Mouse (Mus musculus): ENCODE results near the gene Bcas3. TPM values are rescaled to one million over a fixed set of nuclear protein-coding genes. Genes with fewer than 3 reads are reported as not detected.

Bcas3 gene
- polyA plus RNA-seq, 1 experiment from 2014 or later, result 32.5 TPM

- no peaks in the 10 kb centered on the region for H3K36me3 ChIP-seq
- no peak overlapping the region for H3K9ac ChIP-seq
- no peak overlapping the region for H3K4me2 ChIP-seq
- H3K9me3 ChIP-seq, result no peaks in the 10 kb centered on the region
- H3K4me1 ChIP-seq, result peaks cover 43% of the 10 kb centered on the region
- no peak overlapping the region for H3K4me3 ChIP-seq
- no peak for ATAC-seq (ENCODE audit: borderline replicate concordance, extremely low read depth, low FRiP score, low TSS enrichment)
- H3K27me3 ChIP-seq, result no peaks in the 10 kb centered on the region
- 28% methylated on average over 13 of the region's 13 CpGs for WGBS
- H3K27ac ChIP-seq, result peak overlapping the region; percentile 52
Measured at GRCm38 (mm10) chr11:85628303-85629063, 275.5 kb downstream of the Bcas3 start.

GRCm38 (mm10) chr11:85632568-85632981 is 279.6 kb downstream of the Bcas3 start:
- Histone ChIP-seq H3K4me1 (peaks cover 28% of the 10 kb centered on the region), H3K4me3 (no peak overlapping the region), H3K9me3 (no peaks in the 10 kb centered on the region), H3K4me2 (no peak overlapping the region), H3K36me3 (no peaks in the 10 kb centered on the region), H3K27me3 (no peaks in the 10 kb centered on the region), H3K9ac (no peak overlapping the region), H3K27ac (peak overlapping the region; percentile 24; the same call in 1 of the 2 replicates)
- ATAC-seq (ENCODE audit: borderline replicate concordance, extremely low read depth, low FRiP score, low TSS enrichment), result no peak
- WGBS, result 44% methylated on average over 2 of the region's 2 CpGs

GRCm38 (mm10) chr11:85638696-85639495 is 285.9 kb downstream of the Bcas3 start:
- H3K4me1 ChIP-seq, result peaks cover 39% of the 10 kb centered on the region
- no peaks in the 10 kb centered on the region for H3K27me3 ChIP-seq
- H3K36me3 ChIP-seq, result no peaks in the 10 kb centered on the region
- H3K4me2 ChIP-seq, result no peak overlapping the region
- H3K27ac ChIP-seq, result no peak overlapping the region
- no peaks in the 10 kb centered on the region for H3K9me3 ChIP-seq
- no peak overlapping the region for H3K4me3 ChIP-seq
- 39% methylated on average over 12 of the region's 12 CpGs for WGBS
- ATAC-seq (ENCODE audit: borderline replicate concordance, extremely low read depth, low FRiP score, low TSS enrichment), result no peak
- no peak overlapping the region for H3K9ac ChIP-seq

- H3K4me3 ChIP-seq, result 0 out of 2 replicates have a peak overlapping the region, but pooled peaks have one; percentile 10
- H3K9me3 ChIP-seq, result no peaks in the 10 kb centered on the region
- H3K9ac ChIP-seq, result 0 out of 2 replicates have a peak overlapping the region, but pooled peaks have one; percentile 4
- H3K27ac ChIP-seq, result peak overlapping the region; percentile 84
- ATAC-seq (ENCODE audit: borderline replicate concordance, extremely low read depth, low FRiP score, low TSS enrichment), result peak; percentile 90
- WGBS, result 21% methylated on average over 5 of the region's 5 CpGs
- no peaks in the 10 kb centered on the region for H3K36me3 ChIP-seq
- H3K4me1 ChIP-seq, result peaks cover 47% of the 10 kb centered on the region
- peak overlapping the region; percentile 33 for H3K4me2 ChIP-seq
- no peaks in the 10 kb centered on the region for H3K27me3 ChIP-seq
Measured at GRCm38 (mm10) chr11:85640659-85641058, 287.7 kb downstream of the Bcas3 start.

GRCm38 (mm10) chr11:85641486-85641885 is 288.5 kb downstream of the Bcas3 start:
- Histone ChIP-seq H3K36me3 (no peaks in the 10 kb centered on the region), H3K4me2 (0 out of 2 replicates have a peak overlapping the region, but pooled peaks have one; percentile 33), H3K9me3 (no peaks in the 10 kb centered on the region), H3K4me3 (no peak overlapping the region), H3K27ac (peak overlapping the region; percentile 84), H3K27me3 (no peaks in the 10 kb centered on the region), H3K9ac (no peak overlapping the region), H3K4me1 (peaks cover 47% of the 10 kb centered on the region)
- whole genome bisulfite sequencing, result 54% methylated on average over 4 of the region's 4 CpGs
- no peak for ATAC-seq (ENCODE audit: borderline replicate concordance, extremely low read depth, low FRiP score, low TSS enrichment)

GRCm38 (mm10) chr11:85642591-85642990 is 289.6 kb downstream of the Bcas3 start:
- no peak overlapping the region for H3K4me3 ChIP-seq
- 51% methylated on average over 6 of the region's 6 CpGs for WGBS
- no peaks in the 10 kb centered on the region for H3K36me3 ChIP-seq
- peaks cover 47% of the 10 kb centered on the region for H3K4me1 ChIP-seq
- H3K4me2 ChIP-seq, result no peak overlapping the region
- H3K9ac ChIP-seq, result no peak overlapping the region
- H3K9me3 ChIP-seq, result no peaks in the 10 kb centered on the region
- peak overlapping the region; percentile 65 for H3K27ac ChIP-seq
- no peak for ATAC-seq (ENCODE audit: borderline replicate concordance, extremely low read depth, low FRiP score, low TSS enrichment)
- H3K27me3 ChIP-seq, result no peaks in the 10 kb centered on the region

GRCm38 (mm10) chr11:85643025-85643424 is 290.1 kb downstream of the Bcas3 start:
- Histone ChIP-seq H3K4me2 (no peak overlapping the region), H3K4me1 (peaks cover 47% of the 10 kb centered on the region), H3K4me3 (no peak overlapping the region), H3K36me3 (no peaks in the 10 kb centered on the region), H3K27ac (peak overlapping the region; percentile 65), H3K27me3 (no peaks in the 10 kb centered on the region), H3K9ac (no peak overlapping the region), H3K9me3 (no peaks in the 10 kb centered on the region)
- no peak for ATAC-seq (ENCODE audit: borderline replicate concordance, extremely low read depth, low FRiP score, low TSS enrichment)
- 78% methylated on average over 4 of the region's 4 CpGs for WGBS

GRCm38 (mm10) chr11:85643479-85644000 is 290.6 kb downstream of the Bcas3 start:
- no peak for ATAC-seq (ENCODE audit: borderline replicate concordance, extremely low read depth, low FRiP score, low TSS enrichment)
- Histone ChIP-seq H3K9ac (no peak overlapping the region), H3K27ac (peak overlapping the region; percentile 68), H3K27me3 (no peaks in the 10 kb centered on the region), H3K9me3 (no peaks in the 10 kb centered on the region), H3K4me2 (peak overlapping the region; percentile 4; the same call in 1 of the 2 replicates), H3K4me3 (no peak overlapping the region), H3K4me1 (peaks cover 47% of the 10 kb centered on the region), H3K36me3 (no peaks in the 10 kb centered on the region)
- WGBS, result 53% methylated on average over 10 of the region's 10 CpGs

- H3K9ac ChIP-seq, result no peak overlapping the region
- whole genome bisulfite sequencing, result 27% methylated on average over 12 of the region's 12 CpGs
- H3K36me3 ChIP-seq, result no peaks in the 10 kb centered on the region
- ATAC-seq (ENCODE audit: borderline replicate concordance, extremely low read depth, low FRiP score, low TSS enrichment), result peak; percentile 42
- no peak overlapping the region for H3K4me3 ChIP-seq
- H3K27ac ChIP-seq, result peak overlapping the region; percentile 68
- no peaks in the 10 kb centered on the region for H3K27me3 ChIP-seq
- 0 out of 2 replicates have a peak overlapping the region, but pooled peaks have one; percentile 17 for H3K4me2 ChIP-seq
- H3K4me1 ChIP-seq, result peaks cover 40% of the 10 kb centered on the region
- H3K9me3 ChIP-seq, result no peaks in the 10 kb centered on the region
Measured at GRCm38 (mm10) chr11:85644027-85644747, 291.2 kb downstream of the Bcas3 start.

- H3K4me3 ChIP-seq, result no peak overlapping the region
- no peak overlapping the region for H3K9ac ChIP-seq
- 69% methylated on average over 6 of the region's 6 CpGs for WGBS
- ATAC-seq (ENCODE audit: borderline replicate concordance, extremely low read depth, low FRiP score, low TSS enrichment), result no peak
- H3K4me1 ChIP-seq, result peaks cover 37% of the 10 kb centered on the region
- H3K9me3 ChIP-seq, result no peaks in the 10 kb centered on the region
- H3K27me3 ChIP-seq, result no peaks in the 10 kb centered on the region
- H3K4me2 ChIP-seq, result 0 out of 2 replicates have a peak overlapping the region, but pooled peaks have one; percentile 17
- no peaks in the 10 kb centered on the region for H3K36me3 ChIP-seq
- H3K27ac ChIP-seq, result peak overlapping the region; percentile 68
Measured at GRCm38 (mm10) chr11:85644748-85645060, 291.7 kb downstream of the Bcas3 start.

GRCm38 (mm10) chr11:85645152-85645835 is 292.3 kb downstream of the Bcas3 start:
- Histone ChIP-seq H3K9me3 (no peaks in the 10 kb centered on the region), H3K4me3 (no peak overlapping the region), H3K4me1 (peaks cover 31% of the 10 kb centered on the region), H3K9ac (no peak overlapping the region), H3K27me3 (no peaks in the 10 kb centered on the region), H3K36me3 (no peaks in the 10 kb centered on the region), H3K27ac (no peak overlapping the region), H3K4me2 (no peak overlapping the region)
- WGBS, result 65% methylated on average over 7 of the region's 7 CpGs
- ATAC-seq (ENCODE audit: borderline replicate concordance, extremely low read depth, low FRiP score, low TSS enrichment), result no peak

Data from lung, embryonic 15.5 days (tissue).